Mouse (Mus musculus): ENCODE measurements around the gene Ccdc141.

DNA sequence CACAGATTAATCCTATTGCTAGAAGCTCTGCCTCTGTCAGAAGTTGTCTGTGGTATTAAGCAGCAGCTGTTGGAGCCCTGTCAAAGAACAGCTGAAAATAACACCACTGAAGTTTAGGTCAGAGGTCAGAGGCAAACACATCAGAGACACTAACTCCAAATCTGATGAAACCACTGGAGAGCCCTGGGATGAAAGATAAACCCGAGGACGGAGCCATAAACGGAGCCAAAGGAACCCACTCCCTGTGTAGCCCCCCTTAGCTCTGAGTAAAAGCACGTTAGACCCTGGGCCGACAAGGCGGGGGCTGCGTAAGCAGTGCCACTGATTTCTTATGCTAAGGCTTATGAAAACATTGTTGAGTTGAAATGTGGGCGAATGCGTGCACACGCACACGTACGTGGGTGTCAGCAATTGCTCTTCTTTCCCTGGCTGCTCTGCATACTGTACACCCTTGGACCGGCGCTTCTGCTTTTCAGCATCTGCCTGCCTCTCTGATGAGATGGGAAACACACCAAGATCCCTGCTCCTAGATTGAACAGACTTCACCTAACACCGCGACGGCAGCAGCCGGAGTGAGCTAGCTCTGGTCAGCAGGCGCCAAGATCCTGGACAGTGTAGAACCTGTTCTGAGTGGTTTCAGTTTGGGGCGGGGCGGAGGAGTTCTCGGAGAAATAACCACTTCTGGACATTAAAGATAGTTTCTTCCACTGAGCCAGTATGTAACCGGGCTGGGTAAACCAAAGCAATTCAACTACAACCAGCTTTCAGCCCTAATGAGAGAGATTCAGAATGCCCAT is 1.2 kb upstream of the Ccdc141 start:
- no peak for TF ChIP-seq CTCF (IDR thresholded peaks at IDR 0.05; ENCODE audit: low read depth)
- TF ChIP-seq EP300 (IDR thresholded peaks at IDR 0.05; ENCODE audit: low read depth), result no peak

All from liver, postnatal 0 days (tissue).